Mouse (Mus musculus) cerebellum, postnatal 10 days (tissue): ENCODE measurements around the gene Ccdc120.

Source experiments
- DNase-seq, 2 experiments: peaks; one replicate each; pipeline ENCODE4 v3.0.0; 2021; ENCODE audit warnings: mixed read lengths in 2 of 2

Gene Ccdc120

GRCm38 (mm10) chrX:7750432-7751116 is at the start of gene Ccdc120:
TSS of gene Ccdc120 (minus strand) at chrX:7750905.
- DNase-seq, result peak; percentile 86 to 93

- no peak for DNase-seq
Observed at GRCm38 (mm10) chrX:7797327-7797726, 46.6 kb upstream of the Ccdc120 start.

- DNase-seq, result no peak
Observed at GRCm38 (mm10) chrX:7795016-7795415, 44.3 kb upstream of the Ccdc120 start.

GRCm38 (mm10) chrX:7793361-7793760 is 42.7 kb upstream of the Ccdc120 start:
- peak; percentile 20 to 40 for DNase-seq

- peak; percentile 17 to 21 for DNase-seq
Observed at GRCm38 (mm10) chrX:7790309-7790708, 39.6 kb upstream of the Ccdc120 start.

- peak; percentile 83 to 88 for DNase-seq
Observed at GRCm38 (mm10) chrX:7789542-7790136, 38.9 kb upstream of the Ccdc120 start, which contains the start of gene Gripap1. TSS of gene Gripap1 (plus strand) at chrX:7789765.

- no peak for DNase-seq
Observed at GRCm38 (mm10) chrX:7782603-7783092, 31.9 kb upstream of the Ccdc120 start.

- no peak for DNase-seq
Observed at GRCm38 (mm10) chrX:7779294-7779693, 28.6 kb upstream of the Ccdc120 start.

GRCm38 (mm10) chrX:7778450-7779244 is 27.9 kb upstream of the Ccdc120 start:
- no peak for DNase-seq

GRCm38 (mm10) chrX:7776329-7777082 is 25.8 kb upstream of the Ccdc120 start:
- peak; percentile 76 to 81 for DNase-seq

- no peak for DNase-seq
Observed at GRCm38 (mm10) chrX:7775501-7776205, 24.9 kb upstream of the Ccdc120 start.

- DNase-seq, result peak; percentile 26 to 44
Observed at GRCm38 (mm10) chrX:7772766-7773165, 22.1 kb upstream of the Ccdc120 start.

- DNase-seq, result no peak
Observed at GRCm38 (mm10) chrX:7769302-7770017, 18.8 kb upstream of the Ccdc120 start.

GRCm38 (mm10) chrX:7765764-7766163 is 15.1 kb upstream of the Ccdc120 start:
- DNase-seq, result peak; percentile 18 to 28

- peak in 1 of 2 experiments; percentile 11 for DNase-seq
Observed at GRCm38 (mm10) chrX:7765281-7765670, 14.6 kb upstream of the Ccdc120 start.

GRCm38 (mm10) chrX:7764657-7765280 is 14.1 kb upstream of the Ccdc120 start:
- peak in 1 of 2 experiments; percentile 17 for DNase-seq

GRCm38 (mm10) chrX:7763631-7764393 is 13.1 kb upstream of the Ccdc120 start:
- peak; percentile 14 to 26 for DNase-seq

- DNase-seq, result no peak
Observed at GRCm38 (mm10) chrX:7762921-7763197, 12.2 kb upstream of the Ccdc120 start.

- peak; percentile 92 to 96 for DNase-seq
Observed at GRCm38 (mm10) chrX:7762137-7762920, 11.6 kb upstream of the Ccdc120 start, which contains the start of gene Tfe3. TSS of gene Tfe3 (plus strand) at chrX:7762560.
